Mouse (Mus musculus): ENCODE data around the gene H6pd. TPM values are rescaled to one million over a fixed set of nuclear protein-coding genes. Genes with fewer than 3 reads are reported as not detected.

H6pd gene
- total RNA-seq, 2 experiments from 2014 or later = 10.2 to 10.6 TPM

DNA sequence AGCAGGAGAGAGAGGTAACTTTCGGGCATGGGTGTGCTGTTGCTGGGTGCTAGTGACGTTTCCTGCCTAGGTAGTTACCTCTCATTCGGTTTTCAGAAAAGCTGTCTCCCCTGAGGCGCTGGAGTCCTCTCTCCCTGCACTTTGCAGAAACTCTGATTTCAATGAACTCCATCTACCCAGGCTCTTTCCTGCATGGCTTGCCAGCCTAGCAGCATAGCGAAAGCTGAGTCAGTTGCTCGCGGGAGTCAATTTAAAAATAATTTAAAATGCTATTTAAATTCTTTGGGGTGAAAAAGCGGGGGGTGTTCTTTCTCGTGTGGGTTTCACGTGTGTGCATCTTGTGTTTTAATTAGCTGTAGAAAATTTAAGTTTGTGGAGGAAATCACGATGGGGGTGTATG lies 21.1 kb upstream of the H6pd start:
- no peak for DNase-seq (ENCODE audit: low spot score in 2 of 2)

GRCm38 (mm10) chr4:150023518-150023917 lies 14.7 kb upstream of the H6pd start:
- DNase-seq (ENCODE audit: low spot score in 2 of 2) = no peak

DNA sequence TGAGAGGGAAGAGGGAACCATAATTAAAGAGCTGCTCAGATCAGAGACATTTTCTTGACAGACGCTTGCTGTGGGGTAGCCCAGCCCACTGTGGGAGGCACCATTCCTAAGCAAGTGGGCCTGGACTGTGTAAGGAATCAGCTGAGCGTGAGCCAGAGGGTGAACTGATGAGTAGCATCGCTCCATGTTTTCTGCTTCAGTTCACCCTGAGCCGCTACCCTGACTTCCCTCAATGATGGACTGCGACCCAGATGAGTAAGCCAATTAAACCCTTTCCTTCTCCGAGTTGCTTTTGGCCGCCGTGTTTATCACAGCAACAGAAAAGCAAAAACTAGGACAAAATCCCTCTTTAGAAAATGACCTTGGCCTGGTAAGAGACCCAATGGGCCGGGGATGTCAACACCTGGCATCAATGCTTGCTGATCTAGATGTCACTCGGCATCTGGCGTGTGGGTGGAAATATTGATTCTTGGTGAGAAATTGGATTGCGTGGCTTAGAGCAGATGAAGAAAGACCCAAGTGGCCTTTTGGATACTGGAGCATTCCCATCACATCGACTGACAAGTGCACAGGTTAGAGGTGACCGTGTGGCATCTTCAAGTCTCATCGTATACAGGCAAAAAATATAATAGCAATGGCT lies 11.0 kb upstream of the H6pd start:
- no peak for DNase-seq (ENCODE audit: low spot score in 2 of 2)

GRCm38 (mm10) chr4:150015436-150015835 lies 6.6 kb upstream of the H6pd start:
- DNase-seq (ENCODE audit: low spot score in 2 of 2) = no peak

DNA sequence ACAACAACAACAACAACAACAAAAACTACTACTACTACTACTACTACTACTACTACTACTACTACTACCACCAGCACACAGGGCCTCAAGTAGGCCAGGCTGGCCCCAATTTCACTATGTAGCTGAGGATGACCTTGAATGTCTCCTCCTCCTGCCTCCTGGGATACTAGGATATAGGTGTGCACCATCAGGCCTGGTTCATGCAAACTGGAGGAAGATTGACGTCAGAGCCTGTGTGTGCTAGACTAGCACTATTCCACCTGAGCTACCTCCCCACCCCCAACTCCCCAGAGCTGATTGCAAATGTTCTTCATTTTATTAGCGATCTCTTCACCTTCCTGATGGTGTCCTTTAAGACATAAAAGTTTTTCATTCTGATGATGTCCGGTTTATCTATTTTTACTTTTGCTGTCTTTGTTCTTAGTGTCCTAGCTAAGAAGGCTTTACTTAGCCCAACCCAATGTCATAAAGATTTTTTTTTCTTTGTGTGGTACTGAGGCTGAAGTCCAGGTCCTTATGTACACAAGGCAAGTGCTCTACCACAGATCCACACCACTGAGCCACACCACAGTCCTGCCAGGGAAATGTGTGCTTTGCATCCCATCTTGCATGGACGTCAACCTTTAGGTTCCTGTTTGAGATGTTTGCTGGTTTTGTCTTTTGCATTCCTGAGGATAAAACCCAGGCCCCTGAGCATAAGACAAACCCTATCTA lies 5.7 kb upstream of the H6pd start:
- no peak for DNase-seq (ENCODE audit: low spot score in 2 of 2)

DNA sequence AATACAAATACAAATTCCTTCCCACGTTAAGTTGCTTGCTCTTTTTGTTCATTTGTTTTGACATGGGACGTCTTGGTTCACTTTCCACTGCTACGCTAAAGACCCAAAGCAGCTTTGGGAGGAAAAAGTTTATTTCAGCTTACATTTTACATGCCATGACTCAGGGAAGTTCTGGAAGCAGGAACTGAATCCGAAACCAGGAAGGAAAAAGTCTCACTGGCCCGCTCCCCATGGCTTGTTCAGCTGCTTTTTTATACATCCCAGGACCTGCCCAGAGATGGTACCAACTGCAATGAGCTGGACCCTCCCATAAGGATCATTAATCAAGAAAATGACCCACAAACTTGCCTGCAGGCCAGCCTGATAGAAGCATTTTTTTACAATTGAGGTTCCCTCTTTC lies 5.0 kb upstream of the H6pd start:
- DNase-seq (ENCODE audit: low spot score in 2 of 2) = no peak

- DNase-seq (ENCODE audit: low spot score in 2 of 2) = no peak
These were observed 4.4 kb upstream of the H6pd start for GRCm38 (mm10) chr4:150013186-150013690.

- DNase-seq (ENCODE audit: low spot score in 2 of 2) = no peak
These were observed 3.5 kb upstream of the H6pd start for GRCm38 (mm10) chr4:150012322-150012723.

GRCm38 (mm10) chr4:150011564-150012321 lies 2.9 kb upstream of the H6pd start:
- DNase-seq (ENCODE audit: low spot score in 2 of 2) = no peak

DNA sequence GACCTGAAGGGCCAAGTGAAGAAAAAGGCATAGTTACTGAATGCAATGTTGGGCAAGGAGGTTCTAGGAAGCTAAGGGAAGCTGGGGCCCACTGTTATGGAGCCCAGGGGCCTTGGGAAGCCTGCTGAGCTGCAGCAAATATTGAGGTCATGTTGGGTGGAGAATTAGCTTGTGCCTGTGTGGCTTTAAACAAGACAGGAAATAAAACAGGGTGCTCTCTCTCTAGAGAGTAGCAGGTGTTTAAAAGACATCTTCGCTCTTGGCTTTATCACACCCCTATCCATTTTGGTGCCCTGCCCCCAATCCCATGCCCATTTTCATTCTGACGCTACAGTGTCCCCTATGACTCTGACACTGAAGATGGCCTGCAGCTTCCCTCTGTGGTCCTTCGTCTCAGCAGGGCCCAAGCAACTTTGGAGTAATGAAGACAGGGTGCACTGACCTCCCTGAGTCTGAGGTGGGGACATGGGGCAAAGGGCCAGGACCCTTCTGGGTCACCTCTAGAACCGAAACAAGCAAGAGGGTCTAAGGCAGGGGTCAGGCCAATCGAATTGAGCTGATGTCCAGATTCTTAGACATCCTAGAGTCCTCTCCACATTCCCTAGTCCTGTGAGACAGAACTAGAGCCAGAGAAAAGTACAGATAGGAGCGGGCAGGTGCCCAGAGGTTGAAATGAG lies 1.4 kb upstream of the H6pd start:
- DNase-seq (ENCODE audit: low spot score in 2 of 2) = no peak

- no peak for DNase-seq (ENCODE audit: low spot score in 2 of 2)
These were observed 736 bp upstream of the H6pd start for GRCm38 (mm10) chr4:150009587-150009930.

- peak in 1 of 2 experiments; percentile 55 for DNase-seq (ENCODE audit: low spot score in 2 of 2)
These were observed 434 bp downstream of the H6pd start for GRCm38 (mm10) chr4:150008325-150008852.

GRCm38 (mm10) chr4:150007444-150007843 lies 1.4 kb downstream of the H6pd start:
- DNase-seq (ENCODE audit: low spot score in 2 of 2) = no peak

- no peak for DNase-seq (ENCODE audit: low spot score in 2 of 2)
These were observed 1.8 kb downstream of the H6pd start for GRCm38 (mm10) chr4:150006991-150007390.

- DNase-seq (ENCODE audit: low spot score in 2 of 2) = no peak
These were observed 2.5 kb downstream of the H6pd start for GRCm38 (mm10) chr4:150006122-150006854.

DNA sequence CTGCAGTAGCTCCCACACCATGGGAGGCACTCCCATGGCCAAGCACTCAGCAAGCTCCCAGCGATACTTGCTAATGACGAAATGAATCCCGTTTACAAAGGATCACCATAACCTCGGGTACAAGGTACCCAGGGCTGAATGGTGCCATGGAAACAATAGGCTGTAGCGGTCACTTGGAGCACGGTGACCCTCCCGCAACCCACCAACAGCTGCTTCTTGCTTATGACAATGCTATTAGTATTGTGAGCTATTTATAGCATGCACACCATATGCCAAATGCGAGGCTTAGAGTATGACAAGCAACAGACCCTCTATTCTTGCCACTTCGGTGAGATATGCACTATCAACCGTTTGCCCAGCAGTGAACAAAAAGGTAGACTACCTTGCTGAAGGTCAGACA lies 3.6 kb downstream of the H6pd start:
- DNase-seq (ENCODE audit: low spot score in 2 of 2) = no peak

DNA sequence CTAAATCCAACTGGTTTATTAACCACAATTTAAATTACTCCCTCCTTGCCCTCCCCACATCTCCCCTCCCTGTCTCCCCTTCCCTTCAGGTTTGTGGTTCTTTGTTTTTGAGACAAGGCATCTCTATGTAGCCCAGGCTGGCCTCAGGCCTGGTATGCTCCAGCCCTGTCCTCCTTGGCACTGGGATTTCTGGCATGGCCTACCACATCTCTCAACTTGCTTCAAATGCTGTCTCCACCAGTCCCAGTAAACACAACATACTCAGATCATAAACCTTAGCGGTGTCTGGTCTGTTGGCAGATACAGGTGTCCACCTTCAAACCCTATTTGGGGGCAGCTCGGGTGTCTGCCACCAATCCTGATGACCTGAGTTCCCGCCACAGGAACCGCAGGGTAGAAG lies 5.2 kb downstream of the H6pd start:
- DNase-seq (ENCODE audit: low spot score in 2 of 2) = no peak

DNA sequence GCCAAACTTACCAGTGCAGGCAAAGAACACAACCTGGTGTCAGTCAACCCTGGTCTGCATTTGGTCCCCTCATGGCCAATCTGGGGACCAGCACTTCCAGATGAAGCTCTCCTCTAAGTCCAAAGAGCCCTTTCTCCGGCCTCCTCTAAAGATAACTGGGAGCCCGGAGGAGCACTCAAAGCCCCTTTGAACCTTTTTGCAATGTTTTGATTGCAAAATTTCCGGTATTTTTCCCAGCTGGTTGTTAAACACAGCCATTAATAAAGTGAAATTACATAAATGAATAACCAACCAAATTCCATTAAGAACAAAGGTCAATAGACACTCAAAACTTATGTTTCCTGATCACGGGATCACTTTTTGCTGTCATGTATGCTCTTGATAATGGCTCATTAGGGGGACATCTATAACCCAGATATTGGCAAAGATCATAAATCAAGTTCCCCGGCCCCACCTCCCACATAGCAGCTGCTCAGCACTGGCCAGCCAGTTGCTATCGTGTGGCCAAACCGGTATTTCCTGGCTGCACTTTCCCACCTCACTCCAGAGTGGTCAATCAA lies 5.7 kb downstream of the H6pd start:
- no peak for DNase-seq (ENCODE audit: low spot score in 2 of 2)

GRCm38 (mm10) chr4:150002021-150002528 lies 6.7 kb downstream of the H6pd start:
- DNase-seq (ENCODE audit: low spot score in 2 of 2) = no peak

DNA sequence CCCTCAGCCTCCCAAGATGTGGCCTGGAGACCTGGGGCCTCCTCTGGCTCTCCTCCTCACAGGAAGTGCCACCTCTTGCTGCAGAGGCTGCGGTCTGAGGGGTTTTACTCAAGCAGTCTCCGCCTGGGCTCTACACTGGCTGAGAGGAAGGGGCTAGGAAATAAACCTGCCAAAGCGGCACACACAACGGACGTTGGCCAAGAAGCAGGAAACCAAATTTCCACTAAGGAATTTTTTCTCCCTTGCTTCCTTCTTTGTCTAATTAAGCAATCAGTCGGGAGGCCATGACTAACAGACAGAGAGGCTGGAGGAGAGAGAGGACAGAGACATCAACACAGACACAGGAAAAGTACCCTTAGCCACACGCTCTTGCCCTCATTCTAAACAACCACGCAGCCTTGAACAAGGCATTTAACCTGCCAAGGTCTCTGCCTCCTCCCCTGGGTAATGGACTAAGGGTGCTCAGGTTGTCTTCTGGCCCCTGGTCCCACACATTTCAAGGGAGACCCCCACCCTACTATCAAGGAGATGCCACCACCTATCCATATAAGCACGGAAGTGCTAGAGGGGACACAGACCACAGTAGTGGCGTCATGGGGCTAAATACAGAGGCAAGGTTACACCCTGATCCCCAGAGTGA lies 7.5 kb downstream of the H6pd start:
- DNase-seq (ENCODE audit: low spot score in 2 of 2) = no peak
